Mouse (Mus musculus): ENCODE measurements at regions not wholly inside any gene's neighbourhood (a gene's known extent, or its start where the extent isn't known, plus 50 kb on each side); places are given as distances from the start of the nearest gene placed in this dataset.

- DNase-seq: peak; percentile 84
- no peak for ATAC-seq (ENCODE audit: insufficient read depth)
- no peak overlapping the region for H3K4me2 ChIP-seq
- WGBS: 78% methylated on average over 12 of the region's 12 CpGs
- H3K9ac ChIP-seq: no peak overlapping the region
- no peaks in the 10 kb centered on the region for H3K36me3 ChIP-seq (ENCODE audit: insufficient read depth)
- no peak overlapping the region for H3K4me3 ChIP-seq (ENCODE audit: low read depth, low read length)
- no peak overlapping the region for H3K27ac ChIP-seq (ENCODE audit: low read depth)
- no peak for TF ChIP-seq CTCF (IDR thresholded peaks at IDR 0.05; ENCODE audit: low read depth)
- no peaks in the 10 kb centered on the region for H3K27me3 ChIP-seq (ENCODE audit: insufficient read depth, low read length)
- no peaks in the 10 kb centered on the region for H3K4me1 ChIP-seq (ENCODE audit: insufficient read depth)
- no peaks in the 10 kb centered on the region for H3K9me3 ChIP-seq (ENCODE audit: low read depth, low read length)
These were observed 387.7 kb upstream of the Brinp3 start for GRCm38 (mm10) chr1:146106882-146107281.
